Mouse (Mus musculus) lung, embryonic 16.5 days (tissue): Measurements from ENCODE around the gene Clint1. TPM values are rescaled to one million over a fixed set of nuclear protein-coding genes. Genes with fewer than 3 reads are reported as not detected.

Source experiments
- ATAC-seq: fragments of 200-750 bp; cut with Nextera tagmentation; 2 replicates; pipeline ENCODE4 v1.8.0; 2017; ENCODE audit warnings: low read depth, mild to moderate bottlenecking, moderate library complexity
- H3K27ac ChIP-seq: fragments of 300-500 bp; sonication (generic); 2 replicates; pipeline ENCODE4 v1.5.1; 2014; ENCODE audit warnings: mild to moderate bottlenecking, control low read depth, low read length
- H3K27me3 ChIP-seq: fragments of 300-500 bp; sonication (generic); 2 replicates; pipeline ENCODE4 v1.6.1; 2014; ENCODE audit warnings: low read depth, low read length, mixed read lengths; ENCODE audit not compliant: control insufficient read depth, insufficient read depth
- H3K36me3 ChIP-seq: fragments of 300-500 bp; sonication (generic); 2 replicates; pipeline ENCODE4 v1.6.1; 2014; ENCODE audit warnings: low read length; ENCODE audit not compliant: control insufficient read depth, insufficient read depth
- H3K4me1 ChIP-seq: fragments of 300-500 bp; sonication (generic); replicated peaks from 2 replicates; pipeline ENCODE4 v1.6.1; 2014; ENCODE audit warnings: low read length, mixed read lengths; ENCODE audit not compliant: control insufficient read depth, insufficient read depth
- H3K4me2 ChIP-seq: fragments of 300-500 bp; sonication (generic); 2 replicates; pipeline ENCODE4 v1.6.1; 2014; ENCODE audit warnings: low read depth, low read length, control low read depth
- H3K4me3 ChIP-seq: fragments of 300-500 bp; sonication (generic); 2 replicates; pipeline ENCODE4 v1.5.1; 2014; ENCODE audit warnings: mild to moderate bottlenecking, low read length, control low read depth
- H3K9ac ChIP-seq: fragments of 300-500 bp; sonication (generic); 2 replicates; pipeline ENCODE4 v1.6.1; 2014; ENCODE audit warnings: low read length, control low read depth
- H3K9me3 ChIP-seq: fragments of 300-500 bp; sonication (generic); 2 replicates; pipeline ENCODE4 v1.6.1; 2016; ENCODE audit warnings: low read length; ENCODE audit not compliant: control insufficient read depth
- WGBS: fragments of 180-500 bp; shearing (Covaris S2); extraction: QIAGEN DNeasy Blood & Tissue Kit; methylation state at CpG from one replicate; pipeline ENCODE4 v1.1.7; 2014; 5-methylcytosine and 5-hydroxymethylcytosine counted together
- polyA plus RNA-seq: library from polyadenylated mRNA; unstranded; fragments of >200 nt; fragmentation: Nextera tagmentation; extraction: Ambion mirVana; gene quantifications from 2 replicates; pipeline ENCODE4 v1.2.1, GENCODE M21; 2015

The Clint1 gene
- polyA plus RNA-seq, 1 experiment from 2014 or later: 74.1 TPM

GRCm38 (mm10) chr11:45810805-45811204 lies 41.0 kb upstream of the Clint1 start:
- ATAC-seq: no peak

DNA sequence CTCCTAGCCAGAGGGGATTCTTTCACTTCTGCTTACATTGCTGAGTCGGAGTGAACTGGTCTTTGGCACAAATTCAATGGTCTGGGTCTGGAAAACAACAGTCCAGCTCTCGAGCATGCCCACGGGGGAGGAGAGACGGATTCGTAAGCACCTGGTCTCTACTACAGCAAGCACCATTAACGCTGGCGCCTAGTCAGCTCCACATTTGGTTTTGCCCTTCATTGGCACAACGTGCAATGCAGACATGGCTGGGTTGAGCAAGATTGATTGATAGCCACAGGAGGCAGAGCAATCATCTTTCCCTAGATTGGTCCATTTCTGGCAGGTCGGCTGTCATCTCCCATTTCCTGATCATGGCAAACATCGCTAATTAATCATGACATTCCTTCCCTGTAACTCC lies 36.2 kb upstream of the Clint1 start:
- ATAC-seq: no peak
- H3K4me2 ChIP-seq: no peak overlapping the region
- H3K4me3 ChIP-seq: no peak overlapping the region
- no peaks in the 10 kb centered on the region for H3K36me3 ChIP-seq
- WGBS: 74% methylated on average over 10 of the region's 10 CpGs
- no peak overlapping the region for H3K27ac ChIP-seq
- H3K27me3 ChIP-seq: no peaks in the 10 kb centered on the region
- H3K4me1 ChIP-seq: no peaks in the 10 kb centered on the region
- no peaks in the 10 kb centered on the region for H3K9me3 ChIP-seq
- no peak overlapping the region for H3K9ac ChIP-seq

More at GRCm38 (mm10) chr11:45810805-45811204, 41.0 kb upstream of the Clint1 start:
- no peak overlapping the region for H3K4me3 ChIP-seq
- H3K4me1 ChIP-seq: no peaks in the 10 kb centered on the region
- no peaks in the 10 kb centered on the region for H3K36me3 ChIP-seq
- H3K9ac ChIP-seq: no peak overlapping the region
- no peak overlapping the region for H3K4me2 ChIP-seq
- no peaks in the 10 kb centered on the region for H3K9me3 ChIP-seq
- no peak overlapping the region for H3K27ac ChIP-seq
- no peaks in the 10 kb centered on the region for H3K27me3 ChIP-seq
- WGBS: 72% methylated on average over 8 of the region's 8 CpGs

- Histone ChIP-seq H3K4me2 (no peak overlapping the region), H3K27ac (no peak overlapping the region), H3K36me3 (no peaks in the 10 kb centered on the region), H3K9ac (no peak overlapping the region), H3K4me3 (no peak overlapping the region), H3K27me3 (no peaks in the 10 kb centered on the region), H3K4me1 (no peaks in the 10 kb centered on the region), H3K9me3 (no peaks in the 10 kb centered on the region)
- ATAC-seq: no peak
- WGBS: 38% methylated on average over 1 of the region's 1 CpGs
Measured at GRCm38 (mm10) chr11:45816712-45817111, 35.1 kb upstream of the Clint1 start.

DNA sequence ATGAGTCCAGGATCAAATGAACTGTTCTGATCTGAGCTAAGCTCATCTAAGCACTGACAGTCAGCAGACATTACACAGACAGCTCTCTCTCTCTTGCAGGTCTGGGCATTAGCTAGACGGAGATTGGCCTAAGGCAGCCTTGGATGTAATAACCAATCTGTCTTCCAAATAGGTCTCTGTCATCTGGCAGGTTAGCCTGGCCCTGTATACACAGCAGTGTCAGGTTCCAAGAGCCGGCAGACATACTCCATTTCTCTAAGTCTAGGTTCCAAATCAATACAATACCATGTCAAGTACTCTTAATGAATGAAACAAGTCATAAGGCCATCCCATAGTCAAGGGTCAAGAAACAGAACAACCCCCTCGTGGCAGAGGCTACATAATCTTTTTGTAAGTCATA lies 33.9 kb upstream of the Clint1 start:
- ATAC-seq: no peak
- WGBS: 25% methylated on average over 3 of the region's 3 CpGs
- no peaks in the 10 kb centered on the region for H3K36me3 ChIP-seq

DNA sequence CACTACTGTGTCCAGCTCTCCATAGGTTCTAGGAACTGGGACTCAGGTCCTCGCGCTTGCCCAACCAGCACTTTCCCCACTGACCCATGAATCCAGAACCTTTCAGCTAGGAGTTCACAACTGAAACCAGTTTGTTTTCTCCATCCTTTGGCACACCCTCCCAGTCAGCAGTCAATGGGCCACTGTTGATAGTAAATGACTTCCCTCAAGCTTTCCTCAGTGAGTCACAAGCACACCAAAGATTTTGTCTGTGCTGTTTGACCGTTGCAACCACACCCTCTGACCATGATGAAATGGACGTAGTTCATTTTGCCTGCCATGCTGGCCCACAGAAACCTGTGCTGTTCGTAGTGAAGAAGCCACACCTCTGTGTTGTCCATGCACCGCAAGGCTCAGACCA lies 30.9 kb upstream of the Clint1 start:
- Histone ChIP-seq H3K27ac (no peak overlapping the region), H3K4me2 (no peak overlapping the region), H3K27me3 (no peaks in the 10 kb centered on the region), H3K9me3 (no peaks in the 10 kb centered on the region), H3K9ac (no peak overlapping the region), H3K4me1 (peaks cover 2% of the 10 kb centered on the region; the same call in 1 of the 2 replicates), H3K36me3 (no peaks in the 10 kb centered on the region), H3K4me3 (no peak overlapping the region)
- ATAC-seq: no peak
- WGBS: 86% methylated on average over 6 of the region's 6 CpGs

More for the DNA sequence above, 33.9 kb upstream of the Clint1 start:
- Histone ChIP-seq H3K9ac (no peak overlapping the region), H3K4me3 (no peak overlapping the region), H3K4me2 (no peak overlapping the region), H3K27ac (no peak overlapping the region), H3K9me3 (no peaks in the 10 kb centered on the region), H3K4me1 (peaks cover 2% of the 10 kb centered on the region; the same call in 1 of the 2 replicates), H3K27me3 (no peaks in the 10 kb centered on the region)

- ATAC-seq: no peak
- H3K9ac ChIP-seq: no peak overlapping the region
- H3K36me3 ChIP-seq: no peaks in the 10 kb centered on the region
- H3K27me3 ChIP-seq: no peaks in the 10 kb centered on the region
- H3K9me3 ChIP-seq: no peaks in the 10 kb centered on the region
- H3K4me2 ChIP-seq: no peak overlapping the region
- H3K4me1 ChIP-seq: peaks cover 9% of the 10 kb centered on the region; the same call in 1 of the 2 replicates
- H3K27ac ChIP-seq: peak overlapping the region; percentile 66; the same call in 1 of the 2 replicates
- H3K4me3 ChIP-seq: no peak overlapping the region
Measured at GRCm38 (mm10) chr11:45830112-45830511, 21.7 kb upstream of the Clint1 start.

- Histone ChIP-seq H3K9ac (no peak overlapping the region), H3K4me2 (no peak overlapping the region), H3K27ac (peak overlapping the region; percentile 66), H3K4me3 (no peak overlapping the region), H3K27me3 (no peaks in the 10 kb centered on the region), H3K36me3 (no peaks in the 10 kb centered on the region), H3K4me1 (peaks cover 9% of the 10 kb centered on the region; the same call in 1 of the 2 replicates), H3K9me3 (no peaks in the 10 kb centered on the region)
- ATAC-seq: peak; percentile 93
- WGBS: 37% methylated on average over 9 of the region's 9 CpGs
Measured at GRCm38 (mm10) chr11:45830743-45831310, 21.0 kb upstream of the Clint1 start.

DNA sequence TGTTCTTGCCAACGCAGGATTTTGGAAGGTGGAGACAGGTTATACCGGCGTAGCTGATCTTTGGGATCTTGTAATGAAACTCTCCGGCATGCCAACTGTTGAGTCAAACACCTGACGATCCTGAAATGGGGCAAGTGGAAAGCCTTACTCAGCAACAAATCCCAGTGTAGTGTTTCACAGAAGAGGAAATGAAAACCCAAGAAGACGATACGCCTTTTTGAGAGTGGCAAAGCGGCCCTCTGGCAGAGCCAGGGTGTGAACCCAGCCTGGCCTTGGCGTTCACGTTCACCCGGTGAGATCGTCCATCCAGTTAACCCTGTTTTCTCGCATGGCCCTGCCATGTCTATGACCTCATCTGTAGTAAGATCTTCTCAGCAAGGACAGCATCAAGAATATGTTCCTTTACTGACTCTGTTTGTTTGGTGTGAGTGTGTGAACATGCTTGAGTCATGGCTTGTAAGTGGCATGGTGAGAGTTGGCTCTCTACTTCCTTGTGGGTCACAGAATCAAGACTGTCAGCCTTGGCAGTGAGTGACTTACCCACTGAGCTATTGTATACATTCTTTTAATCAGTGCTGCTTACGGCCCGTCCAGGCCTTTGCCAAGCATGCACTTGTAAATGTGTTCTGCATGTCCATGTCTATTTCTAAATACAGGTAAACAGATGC lies 20.2 kb upstream of the Clint1 start:
- no peak overlapping the region for H3K9ac ChIP-seq
- no peaks in the 10 kb centered on the region for H3K9me3 ChIP-seq
- H3K27ac ChIP-seq: no peak overlapping the region
- H3K4me1 ChIP-seq: peaks cover 9% of the 10 kb centered on the region; the same call in 1 of the 2 replicates
- 78% methylated on average over 15 of the region's 15 CpGs for WGBS
- H3K27me3 ChIP-seq: no peaks in the 10 kb centered on the region
- H3K4me2 ChIP-seq: no peak overlapping the region
- H3K4me3 ChIP-seq: no peak overlapping the region
- no peaks in the 10 kb centered on the region for H3K36me3 ChIP-seq
- 0 out of 2 replicates have a peak, but pooled peaks have one; percentile 10 for ATAC-seq

DNA sequence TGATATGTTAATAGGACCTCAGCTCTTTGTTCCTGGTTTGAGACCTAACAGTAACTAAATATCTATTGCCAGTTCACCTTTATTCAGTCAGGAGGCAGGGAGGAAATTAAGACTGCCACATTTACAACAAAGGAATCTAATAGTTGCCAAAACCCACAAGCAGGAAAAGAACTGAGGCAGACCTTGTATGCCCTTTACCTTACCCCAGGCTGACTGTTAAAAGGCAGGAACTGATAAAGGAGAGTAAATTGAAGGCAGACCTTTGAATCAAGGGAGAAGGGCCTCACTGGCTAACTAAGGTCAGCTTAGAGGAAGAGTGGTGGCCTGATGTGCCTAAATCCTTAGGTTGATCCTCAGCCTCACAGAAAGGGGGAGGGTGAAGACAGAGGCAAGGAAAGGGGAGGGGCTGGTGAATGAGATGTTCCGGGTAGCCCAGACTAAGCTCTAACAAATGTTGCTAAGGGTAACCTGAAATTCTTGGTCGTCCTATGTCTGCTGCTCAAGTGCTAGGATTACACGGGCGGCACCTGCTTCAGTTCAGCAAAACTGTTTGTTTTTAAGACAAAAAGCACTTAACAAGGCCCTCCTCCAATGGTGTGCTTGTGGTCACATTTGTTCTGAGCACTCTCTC lies 16.1 kb upstream of the Clint1 start:
- WGBS: 21% methylated on average over 4 of the region's 4 CpGs

More for the DNA sequence above, 16.1 kb upstream of the Clint1 start:
- Histone ChIP-seq H3K27me3 (no peaks in the 10 kb centered on the region), H3K36me3 (no peaks in the 10 kb centered on the region), H3K4me3 (no peak overlapping the region), H3K27ac (no peak overlapping the region), H3K4me1 (peaks cover 4% of the 10 kb centered on the region; the same call in 1 of the 2 replicates), H3K9me3 (no peaks in the 10 kb centered on the region), H3K9ac (no peak overlapping the region), H3K4me2 (no peak overlapping the region)
- ATAC-seq: no peak
